Mouse (Mus musculus) mature B cell (primary cell): ENCODE results near the gene Blvra.
"Not testable (repeated sequence)": the region's sequence is repeated elsewhere in the genome, so short reads cannot be mapped to it uniquely, and the experiment has no call there.

Experiments used
- in situ Hi-C: fragments of 300-500 bp; cut with MboI; formaldehyde crosslinking; loops from 2 replicates; pipeline ENCODE4 v1.14.3; 2019

The Blvra gene

GRCm38 (mm10) chr2:127070435-127070841 lies at the start of gene Blvra:
Gene Blvra (plus strand): TSS chr2:127070665.
- in situ Hi-C loops = no loop called here

GRCm38 (mm10) chr2:127035006-127035605 lies 35.4 kb upstream of the Blvra start:
- in situ Hi-C loops = no loop called here

- in situ Hi-C loops = no loop called here
These were observed 33.2 kb upstream of the Blvra start for GRCm38 (mm10) chr2:127037299-127037698.

- in situ Hi-C loops = no loop called here
These were observed 9.0 kb upstream of the Blvra start for GRCm38 (mm10) chr2:127061471-127061870.

GRCm38 (mm10) chr2:127068806-127069205 lies 1.7 kb upstream of the Blvra start:
- in situ Hi-C loops = no loop called here

- in situ Hi-C loops = no loop called here
These were observed 557 bp upstream of the Blvra start for GRCm38 (mm10) chr2:127069781-127070434.

- in situ Hi-C loops = no loop called here
These were observed 414 bp downstream of the Blvra start for GRCm38 (mm10) chr2:127070879-127071278.

GRCm38 (mm10) chr2:127074116-127074515 lies 3.7 kb downstream of the Blvra start:
- in situ Hi-C loops = no loop called here

- in situ Hi-C loops = no loop called here
These were observed 7.1 kb downstream of the Blvra start for GRCm38 (mm10) chr2:127077611-127078010.

GRCm38 (mm10) chr2:127079066-127079465 lies 8.6 kb downstream of the Blvra start:
- in situ Hi-C loops = not testable (repeated sequence)

- in situ Hi-C loops = no loop called here
These were observed 9.6 kb downstream of the Blvra start for GRCm38 (mm10) chr2:127079881-127080590.

GRCm38 (mm10) chr2:127080591-127081218 lies 10.2 kb downstream of the Blvra start:
- in situ Hi-C loops = no loop called here

- in situ Hi-C loops = no loop called here
These were observed 15.8 kb downstream of the Blvra start for GRCm38 (mm10) chr2:127086235-127086634.

- in situ Hi-C loops = not testable (repeated sequence)
These were observed 19.7 kb downstream of the Blvra start for GRCm38 (mm10) chr2:127090151-127090550.

GRCm38 (mm10) chr2:127092000-127092399 lies 21.5 kb downstream of the Blvra start:
- in situ Hi-C loops = no loop called here

- in situ Hi-C loops = no loop called here
These were observed 38.5 kb downstream of the Blvra start for GRCm38 (mm10) chr2:127108986-127109385.

GRCm38 (mm10) chr2:127121591-127122235 lies 51.2 kb downstream of the Blvra start:
- in situ Hi-C loops = no loop called here

GRCm38 (mm10) chr2:127128926-127129325 lies 58.5 kb downstream of the Blvra start:
- in situ Hi-C loops = no loop called here

- in situ Hi-C loops = no loop called here
These were observed 60.9 kb downstream of the Blvra start for GRCm38 (mm10) chr2:127131353-127131752.

- in situ Hi-C loops = no loop called here
These were observed 63.4 kb downstream of the Blvra start, which contains the start of gene Ncaph for GRCm38 (mm10) chr2:127133621-127134461. Gene Ncaph (minus strand): TSS chr2:127133954.

- in situ Hi-C loops = not testable (repeated sequence)
These were observed 64.8 kb downstream of the Blvra start for GRCm38 (mm10) chr2:127135255-127135654.
